Mouse (Mus musculus) subcutaneous adipose tissue, adult 2 months (tissue): Measurements from ENCODE around the gene Slc15a1. TPM values are rescaled to one million over a fixed set of nuclear protein-coding genes. Genes with fewer than 3 reads are reported as not detected.

ENCODE experiments used
- polyA plus RNA-seq: library from polyadenylated mRNA; depleted of rRNA; stranded (reverse); fragments of >200 nt; gene quantifications from 2 replicates; pipeline ENCODE4 v1.2.3, GENCODE M21; 2012; ENCODE audit warnings: low replicate concordance; rRNA removed

Slc15a1 gene
- polyA plus RNA-seq: 0.13 and 0.76 TPM in 2 replicates

GRCm38 (mm10) chr14:121504781-121505484 is at the start of gene Slc15a1:
TSS of gene Slc15a1 (minus strand) at chr14:121505252.

Other genes with a start within 250 kb of the Slc15a1 start
- 29.8 and 36.3 TPM in 2 replicates for gene Stk24, start 125.2 kb downstream of the Slc15a1 start, polyA plus RNA-seq